Mouse (Mus musculus) limb, embryonic 14.5 days (tissue): Measurements from ENCODE around the gene Slc17a6. TPM values are rescaled to one million over a fixed set of nuclear protein-coding genes. Genes with fewer than 3 reads are reported as not detected.

Experiments used
- ATAC-seq: fragments of 200-750 bp; cut with Nextera tagmentation; 2 replicates; pipeline ENCODE4 v1.8.0; 2017; ENCODE audit warnings: low read depth, moderate number of reproducible peaks, moderate TSS enrichment; ENCODE audit not compliant: low FRiP score
- DNase-seq: peaks from one replicate; pipeline ENCODE4 v3.0.0-alpha.2; 2015; ENCODE audit warnings: low spot score
- H3K27ac ChIP-seq: fragments of 300-500 bp; sonication (generic); replicated peaks from 2 replicates; pipeline ENCODE4 v1.5.1; 2014; ENCODE audit warnings: low read depth, mild to moderate bottlenecking, low read length, moderate library complexity, mixed read lengths
- H3K27me3 ChIP-seq: fragments of 300-500 bp; sonication (generic); 2 replicates; pipeline ENCODE4 v1.6.1; 2014; ENCODE audit warnings: low read length, mixed read lengths; ENCODE audit not compliant: control insufficient read depth, insufficient read depth
- H3K36me3 ChIP-seq: fragments of 300-500 bp; sonication (generic); 2 replicates; pipeline ENCODE4 v1.6.1; 2014; ENCODE audit warnings: mild to moderate bottlenecking, low read length, moderate library complexity, mixed read lengths; ENCODE audit not compliant: control insufficient read depth, insufficient read depth
- H3K4me1 ChIP-seq: fragments of 300-500 bp; sonication (generic); 2 replicates; pipeline ENCODE4 v1.6.1; 2014; ENCODE audit warnings: antibody characterized with exemption, low read length, mixed read lengths; ENCODE audit not compliant: control insufficient read depth, insufficient read depth
- H3K4me2 ChIP-seq: fragments of 300-500 bp; sonication (generic); replicated peaks from 2 replicates; pipeline ENCODE4 v1.6.1; 2014; ENCODE audit warnings: low read depth, mild to moderate bottlenecking, low read length, moderate library complexity; ENCODE audit not compliant: severe bottlenecking
- H3K4me3 ChIP-seq: fragments of 300-500 bp; sonication (generic); replicated peaks from 2 replicates; pipeline ENCODE4 v1.5.1; 2014; ENCODE audit warnings: low read length
- H3K9ac ChIP-seq: fragments of 300-500 bp; sonication (generic); 2 replicates; pipeline ENCODE4 v1.6.1; 2014; ENCODE audit warnings: mild to moderate bottlenecking, low read depth, low read length, moderate library complexity; ENCODE audit not compliant: severe bottlenecking
- H3K9me3 ChIP-seq: fragments of 300-500 bp; sonication (generic); 2 replicates; pipeline ENCODE4 v1.6.1; 2016; ENCODE audit warnings: low read length; ENCODE audit not compliant: control insufficient read depth
- POLR2A ChIP-seq: fragments of 200-500 bp; IDR thresholded peaks from 2 replicates; pipeline ENCODE4 v1.8.0; 2012; ENCODE audit warnings: inconsistent platforms, mild to moderate bottlenecking, moderate library complexity, borderline replicate concordance; ENCODE audit not compliant: insufficient read depth, insufficient read length; ENCODE audit errors: extremely low read depth
- WGBS: fragments of 180-500 bp; shearing (Covaris S2); extraction: QIAGEN DNeasy Blood & Tissue Kit; methylation state at CpG from one replicate; pipeline ENCODE4 v1.1.7; 2014; 5-methylcytosine and 5-hydroxymethylcytosine counted together
- polyA plus RNA-seq, 2 experiments: library from polyadenylated mRNA; depleted of rRNA in 1 of 2; stranded (reverse) in 1 of 2; unstranded in 1 of 2; fragments of >200 nt; fragmentation: Nextera tagmentation in 1 of 2; extraction: Ambion mirVana in 1 of 2; gene quantifications; 2 replicates each; pipeline versions ENCODE4 v1.2.1 to v1.2.3; 2012 to 2014

Slc17a6 gene
- polyA plus RNA-seq, 2 experiments = 0.55 to 0.69 TPM

GRCm38 (mm10) chr7:51625591-51626255 lies 3.9 kb downstream of the Slc17a6 start:
- ATAC-seq = no peak

GRCm38 (mm10) chr7:51626451-51627000 lies 4.7 kb downstream of the Slc17a6 start:
- Histone ChIP-seq H3K4me1 (0 out of 2 replicates have a peak, but pooled peaks cover 7% of the 10 kb centered on the region), H3K27ac (no peak overlapping the region), H3K4me3 (no peak overlapping the region), H3K9me3 (no peaks in the 10 kb centered on the region), H3K4me2 (0 out of 2 replicates have a peak overlapping the region, but pooled peaks have one; percentile 23), H3K36me3 (no peaks in the 10 kb centered on the region), H3K9ac (no peak overlapping the region), H3K27me3 (peaks cover 62% of the 10 kb centered on the region)
- no peak for TF ChIP-seq POLR2A
- DNase-seq = no peak
- 7% methylated on average over 16 of the region's 16 CpGs for WGBS
- no peak for ATAC-seq

More at GRCm38 (mm10) chr7:51625591-51626255, 3.9 kb downstream of the Slc17a6 start:
- H3K36me3 ChIP-seq = no peaks in the 10 kb centered on the region
- no peak overlapping the region for H3K4me2 ChIP-seq
- H3K27me3 ChIP-seq = peaks cover 64% of the 10 kb centered on the region
- H3K27ac ChIP-seq = no peak overlapping the region
- no peak for DNase-seq
- no peak overlapping the region for H3K4me3 ChIP-seq
- H3K4me1 ChIP-seq = 0 out of 2 replicates have a peak, but pooled peaks cover 7% of the 10 kb centered on the region
- no peak overlapping the region for H3K9ac ChIP-seq
- no peak for TF ChIP-seq POLR2A
- H3K9me3 ChIP-seq = no peaks in the 10 kb centered on the region
- WGBS = 6% methylated on average over 11 of the region's 11 CpGs

GRCm38 (mm10) chr7:51627001-51627631 lies 5.3 kb downstream of the Slc17a6 start:
- H3K9me3 ChIP-seq = no peaks in the 10 kb centered on the region
- H3K27ac ChIP-seq = no peak overlapping the region
- peak overlapping the region; percentile 23; the same call in 1 of the 2 replicates for H3K4me2 ChIP-seq
- H3K4me1 ChIP-seq = 0 out of 2 replicates have a peak, but pooled peaks cover 7% of the 10 kb centered on the region
- no peak for DNase-seq
- no peaks in the 10 kb centered on the region for H3K36me3 ChIP-seq
- H3K4me3 ChIP-seq = no peak overlapping the region
- 2% methylated on average over 26 of the region's 26 CpGs for WGBS
- no peak for TF ChIP-seq POLR2A
- H3K27me3 ChIP-seq = peaks cover 56% of the 10 kb centered on the region
- peak; percentile 34; the same call in 1 of the 2 replicates for ATAC-seq
- H3K9ac ChIP-seq = no peak overlapping the region

- no peak for TF ChIP-seq POLR2A
- H3K27me3 ChIP-seq = peaks cover 55% of the 10 kb centered on the region
- H3K4me2 ChIP-seq = no peak overlapping the region; the same call in 1 of the 2 replicates
- no peaks in the 10 kb centered on the region for H3K9me3 ChIP-seq
- 3% methylated on average over 9 of the region's 9 CpGs for WGBS
- H3K4me3 ChIP-seq = no peak overlapping the region
- ATAC-seq (no peak), DNase-seq (no peak)
- H3K4me1 ChIP-seq = 0 out of 2 replicates have a peak, but pooled peaks cover 7% of the 10 kb centered on the region
- H3K36me3 ChIP-seq = no peaks in the 10 kb centered on the region
- no peak overlapping the region for H3K9ac ChIP-seq
- H3K27ac ChIP-seq = no peak overlapping the region
Observed at GRCm38 (mm10) chr7:51627666-51628065, 5.9 kb downstream of the Slc17a6 start.

- no peak for TF ChIP-seq POLR2A
- DNase-seq (no peak), ATAC-seq (no peak)
- no peaks in the 10 kb centered on the region for H3K36me3 ChIP-seq
- H3K27me3 ChIP-seq = peaks cover 56% of the 10 kb centered on the region
- 5% methylated on average over 9 of the region's 9 CpGs for WGBS
- no peak overlapping the region for H3K27ac ChIP-seq
- no peak overlapping the region for H3K9ac ChIP-seq
- no peak overlapping the region for H3K4me2 ChIP-seq
- H3K4me1 ChIP-seq = 0 out of 2 replicates have a peak, but pooled peaks cover 7% of the 10 kb centered on the region
- H3K4me3 ChIP-seq = no peak overlapping the region
- no peaks in the 10 kb centered on the region for H3K9me3 ChIP-seq
Observed at GRCm38 (mm10) chr7:51628349-51628748, 6.5 kb downstream of the Slc17a6 start.
